Mouse (Mus musculus): ENCODE data around the gene Tmcc1.
"Not testable (repeated sequence)": the region's sequence is repeated elsewhere in the genome, so short reads cannot be mapped to it uniquely, and the experiment has no call there.

Gene Tmcc1

GRCm38 (mm10) chr6:116141696-116142095 is 51.6 kb downstream of the Tmcc1 start:
- peak; percentile 64 for DNase-seq

- DNase-seq: no peak
Observed at GRCm38 (mm10) chr6:116140782-116141181, 52.5 kb downstream of the Tmcc1 start.

- peak; percentile 74 for DNase-seq
Observed at GRCm38 (mm10) chr6:116139143-116139856, 54.0 kb downstream of the Tmcc1 start.

- DNase-seq: peak; percentile 92
Observed at GRCm38 (mm10) chr6:116135971-116136632, 57.2 kb downstream of the Tmcc1 start.

GRCm38 (mm10) chr6:116133756-116134155 is 59.5 kb downstream of the Tmcc1 start:
- peak; percentile 96 for DNase-seq

GRCm38 (mm10) chr6:116131771-116132170 is 61.5 kb downstream of the Tmcc1 start:
- no peak for DNase-seq

- DNase-seq: no peak
Observed at GRCm38 (mm10) chr6:116128710-116129109, 64.6 kb downstream of the Tmcc1 start.

GRCm38 (mm10) chr6:116127918-116128443 is 65.3 kb downstream of the Tmcc1 start:
- DNase-seq: no peak

GRCm38 (mm10) chr6:116126577-116126976 is 66.7 kb downstream of the Tmcc1 start:
- DNase-seq: no peak

GRCm38 (mm10) chr6:116122881-116123280 is 70.4 kb downstream of the Tmcc1 start:
- DNase-seq: peak; percentile 92

GRCm38 (mm10) chr6:116119669-116120068 is 73.6 kb downstream of the Tmcc1 start:
- peak; percentile 37 for DNase-seq

GRCm38 (mm10) chr6:116116634-116117033 is 76.7 kb downstream of the Tmcc1 start:
- DNase-seq: not testable (repeated sequence)

- DNase-seq: no peak
Observed at GRCm38 (mm10) chr6:116110588-116110987, 82.7 kb downstream of the Tmcc1 start.

- DNase-seq: peak; percentile 96
Observed at GRCm38 (mm10) chr6:116107471-116108358, 85.6 kb downstream of the Tmcc1 start.

- no peak for DNase-seq
Observed at GRCm38 (mm10) chr6:116106967-116107470, 86.3 kb downstream of the Tmcc1 start.

GRCm38 (mm10) chr6:116097579-116097978 is 95.7 kb downstream of the Tmcc1 start:
- no peak for DNase-seq

- DNase-seq: no peak
Observed at GRCm38 (mm10) chr6:116089402-116089801, 103.9 kb downstream of the Tmcc1 start.

- no peak for DNase-seq
Observed at GRCm38 (mm10) chr6:116086036-116086435, 107.2 kb downstream of the Tmcc1 start.

GRCm38 (mm10) chr6:116082239-116082638 is 111.0 kb downstream of the Tmcc1 start:
- peak; percentile 43 for DNase-seq

- peak; percentile 64 for DNase-seq
Observed at GRCm38 (mm10) chr6:116081375-116081774, 111.9 kb downstream of the Tmcc1 start.

GRCm38 (mm10) chr6:116080756-116081155 is 112.5 kb downstream of the Tmcc1 start:
- peak; percentile 29 for DNase-seq

- peak; percentile 85 for DNase-seq
Observed at GRCm38 (mm10) chr6:116077608-116078007, 115.7 kb downstream of the Tmcc1 start.

- peak; percentile 80 for DNase-seq
Observed at GRCm38 (mm10) chr6:116074892-116075291, 118.4 kb downstream of the Tmcc1 start.
